Mouse (Mus musculus) liver, postnatal 0 days (tissue): ENCODE data around the gene Stk4.

Experiments used
- CTCF ChIP-seq: sonication (generic); IDR thresholded peaks from 2 replicates; pipeline ENCODE4 v1.5.1; 2016; ENCODE audit warnings: antibody characterized with exemption, low read depth
- EP300 ChIP-seq: IDR thresholded peaks from 2 replicates; pipeline ENCODE4 v1.6.1; 2016; ENCODE audit warnings: antibody characterized with exemption, low read depth, mild to moderate bottlenecking

GRCm38 (mm10) chr2:164102366-164102765 is 32.2 kb downstream of the Stk4 start:
- TF ChIP-seq CTCF (no peak), EP300 (no peak)
